Mouse (Mus musculus) gastrocnemius, adult 18-20 months (tissue): ENCODE measurements around the gene Ndufa4l2. TPM values are rescaled to one million over a fixed set of nuclear protein-coding genes. Genes with fewer than 3 reads are reported as not detected.
A peak's percentile ranks its signal among the peaks of the same experiment; 100 is the strongest.

Experiments
- DNase-seq: peaks from one replicate; pipeline ENCODE4 v3.0.0; 2021; ENCODE audit warnings: low spot score
- long read RNA-seq, 2 experiments: library from polyadenylated mRNA; stranded (forward); transcript quantifications; one replicate each; pipeline ENCODE4 v2.0.0; 2021
- total RNA-seq, 2 experiments: library from RNA; stranded (reverse); gene quantifications; 2 replicates each; pipeline ENCODE4 v1.2.3; 2021

Gene Ndufa4l2
- 10 to 100 TPM; 10.1 to 13.7 TPM for total RNA-seq
- long read RNA-seq, experiment 1, partial matches to known transcripts, result 0 of 3 reads
- long read RNA-seq, experiment 1, other reads (novel, unspliced or antisense), result 0 of 3 reads
- long read RNA-seq, experiment 2, partial matches to known transcripts, result 0 of 5 reads
- long read RNA-seq, experiment 2, other reads (novel, unspliced or antisense), result 2 of 5 reads

DNA sequence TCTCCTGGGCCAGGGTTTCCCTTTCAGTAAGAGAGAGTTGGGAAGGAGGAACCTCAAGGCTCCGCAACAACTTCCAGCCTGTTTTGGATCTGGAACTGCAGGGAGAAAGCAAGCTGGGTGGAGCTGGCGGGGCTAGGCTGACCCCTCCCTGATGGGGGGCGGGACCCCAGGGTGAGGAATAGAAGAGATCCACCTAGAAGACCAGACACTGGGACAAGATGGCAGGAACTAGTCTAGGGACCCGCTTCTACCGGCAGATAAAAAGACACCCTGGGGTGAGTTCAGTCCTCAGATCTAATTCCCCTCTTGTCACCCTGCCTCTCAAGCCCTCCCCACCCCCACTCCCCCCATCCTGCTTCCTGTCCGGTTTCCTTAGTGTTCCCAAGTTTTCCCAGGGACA, at the start of gene Ndufa4l2:
TSS of gene Ndufa4l2 (plus strand) at position 204 of the 400 bp plus-strand sequence.
- peak; percentile 54 for DNase-seq

DNA sequence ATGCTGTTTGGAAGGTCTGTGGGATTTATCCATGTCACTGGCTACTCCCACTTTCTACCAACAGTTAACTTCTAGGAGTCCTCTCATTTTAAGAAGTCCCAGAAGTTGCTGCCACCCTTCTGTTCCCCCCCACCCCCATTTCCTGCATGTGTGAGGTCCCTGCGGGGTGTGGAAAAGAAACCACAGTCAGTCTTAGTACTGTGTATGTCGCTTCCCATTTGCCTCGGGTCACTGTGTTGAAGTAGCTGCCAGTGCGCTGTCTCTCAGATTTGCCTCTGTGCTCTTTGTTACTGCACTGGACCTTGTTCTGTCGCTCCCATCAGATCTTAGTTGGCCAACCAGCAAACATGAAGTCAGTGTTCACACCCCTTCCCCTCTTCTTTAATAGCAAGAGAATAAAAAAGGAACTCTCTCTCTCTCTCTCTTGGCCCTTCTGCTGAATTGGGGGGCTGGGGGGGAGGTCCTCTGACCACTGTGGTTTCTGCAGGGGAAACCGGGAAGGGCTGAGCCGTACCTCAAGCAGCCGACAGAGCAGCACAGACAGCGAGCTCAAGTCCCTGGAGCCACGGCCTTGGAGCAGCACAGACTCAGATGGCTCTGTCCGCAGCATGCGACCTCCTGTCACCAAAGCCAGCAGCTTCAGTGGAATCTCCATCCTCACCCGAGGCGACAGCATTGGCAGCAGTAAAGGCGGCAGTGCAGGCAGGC, 43.3 kb upstream of the Ndufa4l2 start:
- no peak for DNase-seq

DNA sequence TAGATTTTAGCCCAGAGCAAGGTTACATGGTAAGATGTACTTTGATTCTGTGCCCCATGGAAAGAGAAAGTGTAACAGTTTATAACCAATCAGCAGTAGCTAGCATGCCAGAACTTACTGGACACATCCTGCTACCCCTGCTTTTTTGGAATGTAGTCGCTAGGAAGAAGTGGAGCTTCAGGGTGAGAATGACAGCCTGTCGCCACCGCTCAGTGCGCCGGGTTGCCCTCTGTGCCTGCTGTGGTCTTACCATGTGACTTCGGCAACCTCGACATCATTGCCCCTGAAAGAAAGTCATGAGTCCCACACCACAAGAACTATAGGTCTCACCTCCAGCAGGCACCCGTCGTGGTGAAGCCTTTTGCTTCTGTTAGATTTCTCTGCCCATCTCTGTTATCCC, 42.0 kb upstream of the Ndufa4l2 start:
- no peak for DNase-seq

DNA sequence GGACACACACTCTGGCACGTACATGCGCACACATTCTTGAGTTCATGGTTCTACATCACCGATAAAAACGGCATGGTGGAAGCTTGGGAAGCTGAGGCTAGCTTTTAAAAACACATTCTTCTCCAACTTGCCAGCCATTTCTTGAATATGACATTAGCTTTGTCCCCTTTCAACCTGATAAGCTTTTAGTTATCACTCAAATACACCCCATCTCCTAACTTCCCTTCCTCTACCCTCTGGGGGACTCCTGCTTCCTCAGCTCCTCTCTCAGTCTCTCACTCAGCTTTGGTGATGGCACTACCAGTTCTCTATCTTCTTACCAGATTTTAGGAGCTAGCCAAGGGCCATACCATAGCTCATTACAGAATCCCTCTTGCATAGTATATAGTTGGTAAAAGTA, 39.6 kb upstream of the Ndufa4l2 start:
- DNase-seq, result no peak

DNA sequence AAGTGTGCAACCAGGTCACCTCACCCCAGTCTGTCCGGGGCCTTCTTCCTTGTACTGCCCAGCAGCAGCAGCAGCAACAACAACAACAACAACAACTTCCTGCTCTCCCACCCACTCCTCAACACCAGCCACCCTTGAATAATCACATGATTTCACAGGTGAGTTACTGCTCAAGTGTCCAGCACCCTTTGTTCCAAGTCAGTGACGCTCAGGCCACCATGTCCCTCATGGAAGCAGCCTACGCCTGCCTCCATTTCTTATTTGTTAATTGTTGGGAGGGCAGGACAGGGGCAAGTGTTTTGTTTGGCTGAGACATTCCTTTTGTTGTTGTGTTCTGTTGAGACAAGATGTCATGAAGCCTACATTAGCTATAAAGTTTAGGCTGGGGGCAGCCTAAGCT, 38.2 kb upstream of the Ndufa4l2 start:
- no peak for DNase-seq

DNA sequence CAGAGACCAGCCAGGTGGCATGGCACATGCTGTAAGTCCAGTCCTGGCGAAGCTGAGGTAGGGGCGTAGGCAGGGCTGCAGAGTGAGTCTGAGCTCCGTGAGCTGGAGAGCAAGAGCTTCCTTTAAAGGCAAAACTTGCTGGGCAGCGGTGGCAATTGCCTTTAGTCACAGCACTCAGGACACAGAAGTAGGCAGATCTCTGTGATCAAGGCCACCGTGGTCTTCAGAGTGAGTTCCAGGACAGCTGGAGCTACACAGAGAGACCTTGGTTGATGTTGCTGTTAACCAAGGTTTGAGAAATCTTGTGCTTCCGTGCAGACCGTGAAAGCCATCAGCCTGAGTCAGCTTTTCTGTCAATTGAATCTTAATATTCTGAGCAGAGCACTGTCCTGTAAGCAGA, 37.5 kb upstream of the Ndufa4l2 start:
- DNase-seq, result no peak

DNA sequence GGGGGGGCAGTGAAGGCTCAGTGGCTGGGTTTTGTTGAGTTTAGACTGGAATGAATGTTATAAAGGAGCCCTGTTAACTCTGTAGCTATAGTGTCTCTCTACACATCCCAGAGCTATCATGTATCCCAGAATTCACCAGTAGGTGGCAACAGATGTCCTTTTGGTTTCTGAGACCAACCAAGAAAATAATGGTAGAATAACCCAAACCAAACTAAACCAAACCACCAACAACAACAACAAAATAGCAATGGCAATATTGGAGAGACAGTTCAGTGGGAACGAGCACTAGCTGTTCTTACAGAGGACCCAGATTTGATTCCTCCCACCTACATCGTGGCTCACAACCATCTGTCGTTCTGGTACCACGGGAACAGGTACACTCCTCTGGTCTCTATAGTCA, 35.6 kb upstream of the Ndufa4l2 start:
- DNase-seq, result peak; percentile 45

DNA sequence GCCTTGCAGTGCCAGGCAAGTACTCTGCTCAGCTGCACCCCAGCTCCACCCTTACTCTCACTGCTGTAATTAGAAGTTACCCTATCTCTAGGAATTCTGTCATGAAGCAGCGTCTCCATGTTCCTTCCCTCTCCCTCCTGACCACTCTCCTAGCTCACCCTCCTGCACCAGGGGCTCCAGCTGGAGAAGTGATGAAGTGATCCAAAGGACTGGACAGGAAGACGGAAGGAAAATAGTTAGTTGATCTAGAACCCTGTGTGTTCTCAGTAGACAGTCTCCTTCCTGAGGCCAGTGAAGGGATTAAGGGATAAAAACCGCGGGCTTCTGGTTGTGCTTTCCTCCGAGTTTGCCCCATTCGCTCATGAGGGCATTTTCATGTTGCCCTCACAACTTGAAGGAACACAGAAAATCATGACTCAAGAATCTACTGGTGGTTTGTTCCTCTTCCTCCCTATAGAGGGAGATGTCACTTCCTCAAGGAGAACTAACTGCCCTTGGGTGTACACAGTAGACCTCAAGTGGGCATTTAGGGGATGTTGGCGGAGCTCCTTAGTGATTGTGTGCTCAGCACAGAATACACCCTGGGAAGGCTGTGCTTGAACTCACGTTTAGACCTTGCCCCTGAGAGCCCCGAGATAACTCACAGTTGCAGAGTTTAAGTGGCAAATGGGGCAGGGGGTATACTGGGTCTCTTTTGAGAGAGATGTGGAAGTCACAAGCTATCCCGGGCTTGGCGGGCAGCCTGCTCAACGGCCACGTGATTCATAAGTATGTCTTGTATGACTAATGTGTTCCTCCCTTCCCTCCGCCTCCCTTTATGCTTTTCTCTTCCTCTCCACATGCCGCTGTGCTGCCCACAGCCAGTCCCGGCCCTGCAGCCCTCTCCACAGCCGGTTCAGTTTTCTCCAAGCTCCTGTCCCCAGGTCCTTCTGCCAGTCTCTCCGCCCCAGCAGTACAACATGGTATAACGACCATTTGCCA, 33.6 kb upstream of the Ndufa4l2 start:
- peak; percentile 37 for DNase-seq

DNA sequence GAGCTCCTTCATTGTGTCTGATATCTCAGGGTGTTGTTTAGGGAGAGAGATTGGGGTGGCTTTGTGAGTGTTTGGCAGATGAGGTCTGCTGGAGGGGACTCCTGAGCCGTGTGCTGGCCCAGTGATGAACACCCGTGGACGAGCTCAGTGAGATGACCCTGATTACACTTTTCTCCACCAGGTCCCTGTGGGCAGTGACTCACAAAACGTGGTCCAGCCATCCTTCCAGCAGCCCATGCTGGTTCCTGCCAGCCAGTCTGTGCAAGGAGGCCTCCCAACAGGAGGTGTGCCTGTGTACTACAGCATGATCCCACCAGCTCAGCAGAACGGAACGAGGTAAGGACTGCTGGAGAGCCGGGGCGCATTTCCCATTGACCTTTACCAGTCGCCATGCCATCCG, 29.5 kb upstream of the Ndufa4l2 start:
- DNase-seq, result no peak

DNA sequence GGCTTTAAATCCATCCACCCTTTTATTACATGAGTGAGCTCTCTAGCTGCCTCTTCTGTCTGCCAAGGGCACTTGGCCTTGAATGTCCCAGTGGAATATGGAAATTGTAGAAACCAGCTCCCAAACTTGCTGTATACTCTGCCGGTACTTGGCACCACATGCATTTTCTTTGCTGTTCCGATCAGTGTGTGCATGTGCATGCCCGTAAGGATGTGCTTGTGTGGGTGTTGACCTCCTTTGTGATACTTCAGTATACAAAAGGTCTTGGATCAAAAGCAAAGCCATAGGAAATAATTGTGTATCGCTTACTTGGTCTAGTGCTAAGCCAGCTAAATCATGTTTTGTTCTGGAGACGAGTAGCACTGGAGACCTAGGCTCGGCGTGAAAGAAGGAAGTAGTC, 25.9 kb upstream of the Ndufa4l2 start:
- no peak for DNase-seq

DNA sequence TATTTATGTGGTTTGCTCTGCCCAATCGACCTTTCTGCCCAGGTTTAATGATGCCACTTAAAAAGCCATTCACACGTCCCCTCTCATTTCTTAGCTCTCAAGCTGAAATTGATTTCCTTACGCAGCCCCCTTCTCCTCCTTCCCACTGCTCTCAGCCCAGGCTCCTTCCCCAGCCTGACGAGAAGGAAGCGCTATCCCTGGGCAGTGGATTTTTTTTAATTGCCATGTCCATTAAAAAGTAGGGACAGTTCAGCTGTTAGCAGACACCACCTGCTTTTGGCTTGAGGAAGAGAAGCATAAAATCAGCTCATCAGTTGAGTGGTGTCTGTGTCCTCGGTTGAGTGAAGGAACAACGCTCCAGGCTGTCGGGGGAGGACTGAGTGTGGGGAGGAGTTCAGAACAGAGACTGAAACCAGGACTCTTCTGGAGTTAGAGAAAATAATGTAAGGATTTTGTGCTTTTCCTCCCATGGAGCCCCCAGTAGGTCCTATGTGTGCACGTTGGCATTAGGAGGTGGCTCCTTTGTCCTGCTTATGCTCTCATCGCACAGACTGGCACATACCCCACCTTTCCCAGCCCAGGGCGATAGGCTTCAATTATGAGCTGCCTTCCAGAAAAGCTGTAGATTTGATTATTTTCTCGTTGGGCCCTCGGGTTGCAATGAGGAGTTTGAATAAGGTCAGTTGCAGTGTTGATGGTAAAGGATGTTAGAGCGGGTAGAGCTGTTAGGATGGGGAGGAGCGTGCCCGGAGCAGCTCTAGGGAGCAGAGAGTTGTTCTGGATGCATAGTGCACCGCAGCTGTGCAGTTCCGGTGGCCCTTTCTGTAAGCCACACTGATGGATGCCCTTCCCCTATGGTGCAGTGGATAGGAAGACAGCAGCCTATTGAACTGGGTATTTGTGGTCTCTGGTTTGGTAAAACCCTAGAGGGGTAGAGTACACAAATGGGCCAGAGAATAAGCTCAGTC, 24.3 kb upstream of the Ndufa4l2 start:
- no peak for DNase-seq

DNA sequence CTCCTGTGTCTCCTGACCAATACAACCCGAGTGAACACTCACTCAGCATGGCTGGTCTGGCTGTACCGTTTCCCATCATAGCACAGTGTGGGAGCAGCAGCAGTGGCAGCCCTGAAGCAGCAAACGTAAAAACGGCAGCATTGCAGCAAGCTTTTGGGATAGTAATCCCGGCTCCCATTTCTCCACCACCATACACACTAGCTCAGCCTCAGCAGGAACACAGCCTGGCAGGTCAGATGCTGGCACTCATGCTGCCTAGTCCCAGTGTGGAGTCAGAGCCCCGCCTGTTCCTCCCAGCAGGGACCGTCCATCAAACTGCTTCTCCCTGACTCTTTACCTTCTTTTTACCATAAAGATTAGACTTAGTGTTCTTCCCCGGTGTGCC, 23.6 kb upstream of the Ndufa4l2 start:
- no peak for DNase-seq

DNA sequence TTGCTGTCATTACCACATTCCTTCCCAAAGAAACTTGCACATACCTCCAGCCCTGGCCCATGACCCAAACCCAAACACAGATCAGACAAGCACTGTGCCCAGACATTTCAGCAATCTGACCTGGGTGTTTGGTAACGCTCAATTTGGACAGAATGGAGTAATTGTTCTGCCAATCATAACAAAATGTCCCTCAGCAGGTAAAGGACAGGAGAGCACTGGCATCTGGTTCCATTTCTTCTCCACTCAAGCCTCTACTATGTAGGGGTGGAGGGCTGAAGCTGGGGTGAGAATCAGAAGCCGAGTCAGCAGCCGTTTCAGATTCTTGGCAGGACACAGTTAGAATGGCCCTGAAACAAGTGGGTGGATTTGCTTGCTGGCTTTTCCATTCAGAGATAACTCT, 22.6 kb upstream of the Ndufa4l2 start:
- DNase-seq, result no peak

DNA sequence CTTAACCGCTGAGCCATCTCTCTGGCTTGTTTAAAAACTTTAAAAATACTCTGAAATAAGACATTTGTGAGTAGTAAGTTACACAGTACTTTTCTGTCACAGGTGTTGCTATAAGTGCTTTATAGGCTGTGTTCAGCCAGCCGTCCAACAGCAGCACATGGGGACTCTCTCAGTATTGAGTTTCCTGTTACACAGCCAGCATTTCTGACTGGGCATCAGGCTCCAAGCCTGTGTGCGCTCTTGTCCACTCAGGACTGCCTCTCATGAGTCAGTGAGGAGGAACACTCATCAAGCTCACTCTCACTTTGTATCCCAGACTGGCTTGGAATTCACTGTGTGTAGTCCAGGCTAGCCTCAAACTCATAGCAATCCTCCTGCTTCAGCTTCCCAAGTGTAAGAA, 18.6 kb upstream of the Ndufa4l2 start:
- DNase-seq, result no peak

DNA sequence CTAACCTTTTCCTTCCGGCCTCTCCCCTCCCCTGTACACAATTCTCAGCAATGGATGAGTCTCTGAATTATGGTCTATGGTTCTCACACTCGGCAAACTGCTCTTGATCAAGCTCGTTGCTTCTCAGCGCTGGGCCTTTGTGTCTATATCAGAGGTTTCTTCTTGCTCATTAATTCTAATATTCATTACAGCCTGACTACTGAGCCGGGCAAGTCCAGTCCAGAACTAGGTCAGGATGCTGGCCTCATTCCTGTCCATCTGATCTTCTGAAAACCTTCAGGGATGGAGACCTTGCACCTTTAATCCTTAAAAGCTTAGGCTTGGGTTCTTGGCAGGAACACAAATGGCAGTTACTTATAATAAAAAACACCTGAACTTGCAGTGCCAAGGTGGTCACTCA, 15.3 kb upstream of the Ndufa4l2 start:
- DNase-seq, result no peak

DNA sequence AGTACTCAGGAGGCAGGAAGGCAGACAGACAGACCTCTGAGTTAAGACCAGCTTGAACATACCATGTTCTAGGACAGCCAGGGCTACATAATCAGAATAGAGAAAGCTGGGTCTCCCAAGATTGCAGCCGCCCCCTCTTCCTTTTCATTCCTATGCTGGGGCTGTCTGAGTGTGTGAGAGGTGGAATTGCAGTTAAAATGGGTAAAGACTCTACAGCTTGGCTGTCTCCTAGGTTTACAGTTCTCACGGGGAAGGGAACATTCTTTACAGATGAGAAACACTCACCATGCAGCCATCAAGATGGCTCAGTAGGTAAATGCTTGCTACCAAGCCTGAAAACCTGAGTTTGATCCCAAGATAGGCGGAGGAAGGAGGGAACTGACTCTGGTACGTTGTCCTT, 14.7 kb upstream of the Ndufa4l2 start:
- no peak for DNase-seq

DNA sequence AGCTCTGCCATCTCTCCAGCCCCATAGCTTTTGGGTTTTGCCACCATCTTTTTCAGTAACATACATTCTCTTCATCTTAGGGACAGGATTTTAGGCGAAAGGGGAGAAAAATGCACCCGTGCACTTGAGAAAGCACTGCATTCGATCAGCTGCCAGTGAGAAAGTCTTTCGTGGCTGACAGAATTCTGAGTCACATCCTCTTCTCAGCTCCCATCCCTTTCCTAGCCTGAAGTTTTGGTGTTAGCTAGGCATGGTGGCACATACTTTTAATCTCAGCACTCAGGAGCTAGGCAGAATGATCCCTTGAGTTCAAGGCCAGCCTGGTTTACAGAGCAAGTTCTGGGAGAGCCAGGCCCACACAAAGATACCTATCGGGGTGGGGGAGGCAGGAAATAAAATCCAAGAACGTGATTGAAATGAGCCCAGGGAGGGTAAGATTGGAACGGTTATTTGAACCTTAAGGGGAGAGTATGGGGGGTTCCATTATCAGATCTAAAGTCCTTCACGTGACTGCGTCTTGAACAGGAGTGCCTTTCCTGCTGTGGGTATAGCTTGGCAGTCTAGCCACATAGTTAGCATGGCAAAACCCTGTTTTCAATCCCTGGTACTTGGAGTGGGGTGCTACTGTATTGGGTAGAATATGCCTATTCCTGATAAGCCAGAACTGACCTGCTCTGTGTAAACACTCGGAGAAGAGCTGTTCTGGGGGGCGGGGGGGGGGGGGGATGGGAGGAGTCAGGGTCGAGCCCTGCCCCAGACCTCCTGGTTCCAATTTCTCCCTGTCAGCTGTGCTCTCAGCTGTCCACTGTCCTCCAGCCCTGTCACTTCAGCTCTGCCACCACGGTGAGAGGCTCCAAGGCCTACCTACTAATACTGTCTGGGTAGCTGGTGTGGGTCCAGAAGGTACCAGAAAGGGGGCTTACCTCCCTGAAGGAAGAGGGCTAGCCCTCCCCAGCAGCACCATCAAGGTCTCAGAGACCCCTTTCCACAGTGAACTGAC, 13.6 kb upstream of the Ndufa4l2 start, which contains the start of gene Stac3:
TSS of gene Stac3 (plus strand) at position 793 of the 1,000 bp plus-strand sequence.
- peak; percentile 68 for DNase-seq

DNA sequence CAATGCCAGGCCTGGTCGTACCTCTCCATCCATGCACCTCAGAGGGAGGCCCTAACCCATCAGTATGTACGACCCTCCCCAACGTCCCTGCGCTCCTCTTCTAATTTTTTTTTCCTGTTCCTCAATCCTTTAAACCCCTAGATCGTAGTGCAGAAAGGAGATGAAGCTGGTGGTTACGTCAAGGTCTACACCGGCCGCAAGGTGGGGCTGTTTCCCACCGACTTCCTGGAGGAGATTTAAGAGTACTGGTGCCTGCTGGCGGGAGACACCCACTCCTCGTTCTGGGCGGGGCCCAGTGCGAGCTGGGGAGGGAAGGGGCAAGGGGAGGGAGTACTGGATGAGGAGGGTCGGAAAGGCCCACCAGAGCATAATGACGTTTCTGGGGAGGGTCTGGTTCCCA, 6.5 kb upstream of the Ndufa4l2 start:
- peak; percentile 69 for DNase-seq

DNA sequence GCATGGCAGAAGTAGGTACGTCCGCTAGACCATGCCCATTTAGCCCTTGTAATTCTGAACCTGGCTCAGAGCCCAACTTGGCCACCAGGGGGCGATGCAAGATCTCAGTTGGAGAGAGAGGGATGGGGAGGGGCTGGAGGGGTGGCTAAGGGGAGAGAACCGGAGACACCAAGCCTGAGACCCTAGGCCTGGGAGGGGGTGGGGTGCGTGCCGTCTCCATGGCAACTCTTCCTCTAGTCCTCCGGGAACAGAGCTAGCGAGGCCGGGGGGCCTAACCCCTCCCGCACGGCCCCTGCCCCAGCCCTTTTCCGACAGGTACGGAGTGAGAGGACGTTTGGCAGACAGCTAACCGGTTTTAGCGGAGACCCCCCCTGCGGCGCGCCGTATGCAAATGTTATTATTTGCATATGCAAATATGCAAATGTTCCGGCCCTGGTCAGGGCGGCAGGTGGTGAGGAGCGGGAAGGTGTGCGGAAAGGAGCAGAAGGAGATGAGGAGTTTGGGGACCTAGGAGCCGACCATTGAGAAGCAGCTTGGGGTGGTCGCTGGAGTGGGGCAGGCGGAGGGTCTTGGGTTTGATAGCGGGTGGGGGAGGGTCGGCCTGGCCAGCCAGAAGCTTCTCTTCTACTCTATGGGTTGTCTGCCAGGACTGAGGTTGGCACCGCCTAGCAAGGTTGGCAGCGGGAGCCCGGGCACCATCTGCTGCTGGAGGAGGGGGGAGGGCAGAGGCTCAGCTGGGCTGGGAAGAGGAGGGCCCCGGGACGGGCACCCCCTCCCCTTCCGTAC, 5.5 kb upstream of the Ndufa4l2 start:
- DNase-seq, result peak; percentile 85
